29 mouse cellular contexts compared by ENCODE assay signal in the genomic region with DNA sequence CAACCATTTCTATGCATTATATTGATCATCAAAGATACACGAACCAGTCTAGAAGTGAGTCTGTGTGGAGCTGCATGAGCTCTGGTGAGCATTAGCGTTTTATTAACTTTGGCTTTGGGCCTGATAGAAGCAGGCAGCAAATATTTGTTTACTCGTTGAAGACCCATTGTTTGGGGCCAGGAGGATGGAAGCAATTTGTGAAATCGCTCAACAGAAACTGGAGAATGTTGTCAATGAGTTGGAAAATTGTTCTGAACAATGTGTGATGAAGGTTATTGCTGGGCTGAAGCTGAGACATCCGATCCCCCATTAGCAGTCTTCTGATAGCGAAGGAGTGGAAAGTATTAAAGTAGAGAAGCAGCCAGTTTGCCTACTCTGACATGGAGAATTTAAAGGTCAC.
A peak's percentile ranks its signal among the peaks of the same experiment; 100 is the strongest.
DNase-seq lines count a peak whose midpoint lies in the region; ATAC-seq lines count a peak whose summit lies in the region.
"Had no signal": no experiment of that assay in that cellular context is flagged by ENCODE, and none has a peak within 500 bp of the region (broad histone marks: within the 10 kb centered on the region; RNA-seq: fewer than 3 reads in every experiment).

No protein-coding gene starts in this region.

- no peak overlapping the region for H3K4me2 ChIP-seq in heart, embryonic 15.5 days
- H3K4me2 ChIP-seq in heart, embryonic 16.5 days (ENCODE audit: low read depth, low read length) = no peak overlapping the region
- H3K4me2 ChIP-seq: forebrain, embryonic 13.5 days; hindbrain, embryonic 13.5 days; midbrain, embryonic 13.5 days had no signal

- no peak overlapping the region for H3K9ac ChIP-seq in heart, embryonic 15.5 days
- 0 out of 2 replicates have a peak overlapping the region, but pooled peaks have one; percentile 29 for H3K9ac ChIP-seq in heart, embryonic 16.5 days (ENCODE audit: low read length)
- H3K9ac ChIP-seq: forebrain, embryonic 13.5 days; hindbrain, embryonic 13.5 days; liver, embryonic 14.5 days; midbrain, embryonic 13.5 days had no signal

- H3K4me3 ChIP-seq in heart, embryonic 10.5 days = no peak overlapping the region
- no peak overlapping the region for H3K4me3 ChIP-seq in heart, embryonic 15.5 days
- no peak overlapping the region for H3K4me3 ChIP-seq in heart, embryonic 16.5 days (ENCODE audit: low read length)
- H3K4me3 ChIP-seq: forebrain, embryonic 13.5 days; hindbrain, embryonic 13.5 days; midbrain, embryonic 13.5 days had no signal

- no peaks in the 10 kb centered on the region for H3K9me3 ChIP-seq in heart, embryonic 10.5 days
- H3K9me3 ChIP-seq in heart, embryonic 15.5 days (replicated peaks) = no peaks in the 10 kb centered on the region
- H3K9me3 ChIP-seq in heart, embryonic 16.5 days (replicated peaks; ENCODE audit: control insufficient read depth, low read length) = no peaks in the 10 kb centered on the region
- H3K9me3 ChIP-seq: forebrain, embryonic 13.5 days; hindbrain, embryonic 13.5 days; midbrain, embryonic 13.5 days had no signal

- no peak for ATAC-seq in heart, embryonic 15.5 days (replicated peaks; ENCODE audit: insufficient number of reproducible peaks, insufficient read depth, low FRiP score, low read depth)
- ATAC-seq in heart, embryonic 16.5 days (replicated peaks; ENCODE audit: extremely low read depth, insufficient read depth, low FRiP score) = no peak
- ATAC-seq: activated CD4-positive, CD25-positive, alpha-beta regulatory T cell, adult 4 months; forebrain, embryonic 13.5 days; intestine, embryonic 16.5 days; midbrain, embryonic 13.5 days had no signal

- H3K36me3 ChIP-seq in heart, embryonic 10.5 days = no peaks in the 10 kb centered on the region
- no peaks in the 10 kb centered on the region for H3K36me3 ChIP-seq in heart, embryonic 15.5 days
- no peaks in the 10 kb centered on the region for H3K36me3 ChIP-seq in heart, embryonic 16.5 days (ENCODE audit: control insufficient read depth, insufficient read depth)
- H3K36me3 ChIP-seq: hindbrain, embryonic 13.5 days; midbrain, embryonic 13.5 days had no signal

- intact Hi-C loops in heart, postnatal 14 days (cut with DNase I) = no loop called here

- H3K4me1 ChIP-seq in heart, embryonic 10.5 days = peaks cover 29% of the 10 kb centered on the region
- H3K4me1 ChIP-seq in heart, embryonic 15.5 days (replicated peaks) = peaks cover 34% of the 10 kb centered on the region
- peaks cover 37% of the 10 kb centered on the region for H3K4me1 ChIP-seq in heart, embryonic 16.5 days (ENCODE audit: control insufficient read depth, insufficient read depth, low read length)
- H3K4me1 ChIP-seq: midbrain, embryonic 13.5 days had no signal

- H3K27me3 ChIP-seq in heart, embryonic 10.5 days (ENCODE audit: insufficient read depth, poor library complexity, severe bottlenecking) = no peaks in the 10 kb centered on the region
- H3K27me3 ChIP-seq in heart, embryonic 15.5 days = no peaks in the 10 kb centered on the region
- no peaks in the 10 kb centered on the region for H3K27me3 ChIP-seq in heart, embryonic 16.5 days (ENCODE audit: control insufficient read depth, insufficient read depth, low read length)
- H3K27me3 ChIP-seq: forebrain, embryonic 13.5 days; hindbrain, embryonic 13.5 days; midbrain, embryonic 13.5 days had no signal

- no peak for DNase-seq in heart, embryonic 10.5 days (ENCODE audit: low spot score)
- no peak for DNase-seq in heart, adult 8-10 months (ENCODE audit: low spot score)
- no peak for DNase-seq in heart, postnatal 14 days
- DNase-seq in retina, postnatal 1 day = peak; percentile 73
- no peak for DNase-seq in natural killer cell, adult 2 months (ENCODE audit: low spot score in 2 of 2)
- DNase-seq: B cell, adult 2 months; cerebellum, adult 2 months; cerebellum, postnatal 25 days; gastrocnemius, postnatal 14 days; kidney, adult 8-10 months; kidney, postnatal 4 days; left cerebral cortex, postnatal 4 days; liver; lung, adult 2 months; lung, postnatal 10 days; right cerebral cortex, postnatal 4 days; thymus, adult 18-20 months; thymus, postnatal 25 days had no signal

- H3K27ac ChIP-seq in heart, embryonic 10.5 days = peak overlapping the region; percentile 85
- peak overlapping the region; percentile 87 for H3K27ac ChIP-seq in heart, embryonic 15.5 days
- H3K27ac ChIP-seq in heart, embryonic 16.5 days (ENCODE audit: low read length) = peak overlapping the region; percentile 93
- H3K27ac ChIP-seq: forebrain, embryonic 13.5 days; hindbrain, embryonic 13.5 days; kidney, postnatal 0 days; liver, embryonic 14.5 days; macrophage; midbrain, embryonic 13.5 days; stomach, postnatal 0 days had no signal

- 75% methylated on average over 6 of the region's 6 CpGs for whole genome bisulfite sequencing in heart, embryonic 10.5 days
- 62% methylated on average over 6 of the region's 6 CpGs for whole genome bisulfite sequencing in heart, embryonic 15.5 days
- 61% methylated on average over 6 of the region's 6 CpGs for WGBS in heart, embryonic 16.5 days
